Mouse (Mus musculus): Measurements from ENCODE around the gene Ptpn21. TPM values are rescaled to one million over a fixed set of nuclear protein-coding genes. Genes with fewer than 3 reads are reported as not detected.

Gene Ptpn21
- polyA plus RNA-seq, 1 experiment from 2014 or later: 10.7 TPM

DNA sequence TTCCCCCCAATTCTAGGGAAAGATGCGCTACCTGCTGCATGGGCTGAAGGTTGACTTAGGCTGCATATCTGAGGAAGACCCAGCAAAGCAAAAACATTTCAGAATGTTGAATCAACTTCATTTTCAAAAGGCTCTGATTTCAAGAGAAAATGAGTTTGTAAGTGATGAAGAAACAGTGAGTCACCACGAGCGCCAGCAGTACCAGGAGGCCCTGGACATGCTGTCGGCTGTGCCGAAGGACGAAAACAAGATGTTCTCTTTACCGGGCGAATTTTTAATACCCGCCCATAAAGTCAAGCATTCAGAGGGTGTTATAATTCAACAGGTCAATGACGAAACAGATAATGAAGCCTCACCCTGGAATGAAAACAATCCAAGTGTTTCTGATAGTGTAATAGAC lies 68.1 kb downstream of the Ptpn21 start:
- no peak overlapping the region for H3K9ac ChIP-seq (ENCODE audit: low read length)
- no peaks in the 10 kb centered on the region for H3K9me3 ChIP-seq (ENCODE audit: control insufficient read depth, low read length)
- 76% methylated on average over 10 of the region's 10 CpGs for WGBS
- ATAC-seq (replicated peaks; ENCODE audit: low FRiP score, low TSS enrichment, low read depth) (no peak), DNase-seq (ENCODE audit: low spot score) (no peak)
- H3K4me3 ChIP-seq (ENCODE audit: low read depth, low read length): no peak overlapping the region
- no peaks in the 10 kb centered on the region for H3K27me3 ChIP-seq (replicated peaks; ENCODE audit: control insufficient read depth, insufficient read depth, low read length)
- H3K4me2 ChIP-seq (ENCODE audit: low read length): no peak overlapping the region
- peaks cover 6% of the 10 kb centered on the region; the same call in 1 of the 2 replicates for H3K4me1 ChIP-seq (replicated peaks; ENCODE audit: control insufficient read depth, insufficient read depth, low read length)
- H3K36me3 ChIP-seq (ENCODE audit: control insufficient read depth, insufficient read depth, low read length): no peaks in the 10 kb centered on the region
- H3K27ac ChIP-seq (ENCODE audit: low read depth): no peak overlapping the region

GRCm38 (mm10) chr12:98668132-98668814 lies 68.9 kb downstream of the Ptpn21 start:
- Histone ChIP-seq H3K27ac (ENCODE audit: low read depth) (no peak overlapping the region), H3K9ac (ENCODE audit: low read length) (no peak overlapping the region), H3K4me1 (replicated peaks; ENCODE audit: control insufficient read depth, insufficient read depth, low read length) (peaks cover 6% of the 10 kb centered on the region; the same call in 1 of the 2 replicates), H3K4me2 (ENCODE audit: low read length) (no peak overlapping the region), H3K36me3 (ENCODE audit: control insufficient read depth, insufficient read depth, low read length) (no peaks in the 10 kb centered on the region), H3K9me3 (ENCODE audit: control insufficient read depth, low read length) (no peaks in the 10 kb centered on the region), H3K27me3 (replicated peaks; ENCODE audit: control insufficient read depth, insufficient read depth, low read length) (no peaks in the 10 kb centered on the region), H3K4me3 (ENCODE audit: low read depth, low read length) (no peak overlapping the region)
- DNase-seq (ENCODE audit: low spot score): no peak
- ATAC-seq (replicated peaks; ENCODE audit: low FRiP score, low TSS enrichment, low read depth): no peak
- 38% methylated on average over 10 of the region's 10 CpGs for WGBS

- H3K36me3 ChIP-seq (ENCODE audit: control insufficient read depth, insufficient read depth, low read length): peaks cover 15% of the 10 kb centered on the region
- H3K9me3 ChIP-seq (ENCODE audit: control insufficient read depth, low read length): no peaks in the 10 kb centered on the region
- WGBS: 92% methylated on average over 7 of the region's 7 CpGs
- no peaks in the 10 kb centered on the region for H3K27me3 ChIP-seq (replicated peaks; ENCODE audit: control insufficient read depth, insufficient read depth, low read length)
- H3K9ac ChIP-seq (ENCODE audit: low read length): no peak overlapping the region
- DNase-seq (ENCODE audit: low spot score) (no peak), ATAC-seq (replicated peaks; ENCODE audit: low FRiP score, low TSS enrichment, low read depth) (no peak)
- H3K4me3 ChIP-seq (ENCODE audit: low read depth, low read length): no peak overlapping the region
- H3K27ac ChIP-seq (ENCODE audit: low read depth): no peak overlapping the region
- H3K4me2 ChIP-seq (ENCODE audit: low read length): no peak overlapping the region
- H3K4me1 ChIP-seq (replicated peaks; ENCODE audit: control insufficient read depth, insufficient read depth, low read length): no peaks in the 10 kb centered on the region
Observed at GRCm38 (mm10) chr12:98662617-98663016, 74.6 kb downstream of the Ptpn21 start.

DNA sequence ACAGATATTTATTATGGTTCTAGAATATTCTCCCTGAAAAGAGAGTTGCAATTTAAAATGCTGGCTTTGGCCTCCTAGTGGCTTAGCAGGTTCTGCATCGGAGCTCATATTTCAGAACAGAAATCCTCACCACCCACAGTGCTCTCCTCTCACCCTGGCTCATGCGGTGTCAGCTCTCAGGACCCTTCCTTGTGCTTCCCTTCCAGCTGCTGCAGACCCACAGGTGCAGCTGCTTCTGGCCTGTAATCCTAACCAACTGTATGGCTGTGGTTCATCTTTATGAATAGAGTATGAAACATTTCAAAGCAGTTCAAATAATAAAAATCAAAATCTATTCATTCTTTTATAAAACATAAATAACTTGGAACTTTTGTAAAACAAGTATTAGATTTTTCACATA lies 80.3 kb downstream of the Ptpn21 start:
- no peak for ATAC-seq (replicated peaks; ENCODE audit: low FRiP score, low TSS enrichment, low read depth)
- H3K4me3 ChIP-seq (ENCODE audit: low read depth, low read length): no peak overlapping the region
- no peak for DNase-seq (ENCODE audit: low spot score)
- no peaks in the 10 kb centered on the region for H3K9me3 ChIP-seq (ENCODE audit: control insufficient read depth, low read length)
- H3K4me1 ChIP-seq (replicated peaks; ENCODE audit: control insufficient read depth, insufficient read depth, low read length): no peaks in the 10 kb centered on the region
- H3K27ac ChIP-seq (ENCODE audit: low read depth): no peak overlapping the region
- no peaks in the 10 kb centered on the region for H3K27me3 ChIP-seq (replicated peaks; ENCODE audit: control insufficient read depth, insufficient read depth, low read length)
- peaks cover 8% of the 10 kb centered on the region for H3K36me3 ChIP-seq (ENCODE audit: control insufficient read depth, insufficient read depth, low read length)
- no peak overlapping the region for H3K4me2 ChIP-seq (ENCODE audit: low read length)
- WGBS: 66% methylated on average over 2 of the region's 2 CpGs
- no peak overlapping the region for H3K9ac ChIP-seq (ENCODE audit: low read length)

GRCm38 (mm10) chr12:98644852-98645251 lies 92.4 kb downstream of the Ptpn21 start:
- Histone ChIP-seq H3K27ac (ENCODE audit: low read depth) (no peak overlapping the region), H3K9me3 (ENCODE audit: control insufficient read depth, low read length) (no peaks in the 10 kb centered on the region), H3K27me3 (replicated peaks; ENCODE audit: control insufficient read depth, insufficient read depth, low read length) (no peaks in the 10 kb centered on the region), H3K9ac (ENCODE audit: low read length) (no peak overlapping the region), H3K4me3 (ENCODE audit: low read depth, low read length) (no peak overlapping the region), H3K4me2 (ENCODE audit: low read length) (no peak overlapping the region), H3K4me1 (replicated peaks; ENCODE audit: control insufficient read depth, insufficient read depth, low read length) (no peaks in the 10 kb centered on the region), H3K36me3 (ENCODE audit: control insufficient read depth, insufficient read depth, low read length) (no peaks in the 10 kb centered on the region)
- DNase-seq (ENCODE audit: low spot score) (no peak), ATAC-seq (replicated peaks; ENCODE audit: low FRiP score, low TSS enrichment, low read depth) (no peak)

DNA sequence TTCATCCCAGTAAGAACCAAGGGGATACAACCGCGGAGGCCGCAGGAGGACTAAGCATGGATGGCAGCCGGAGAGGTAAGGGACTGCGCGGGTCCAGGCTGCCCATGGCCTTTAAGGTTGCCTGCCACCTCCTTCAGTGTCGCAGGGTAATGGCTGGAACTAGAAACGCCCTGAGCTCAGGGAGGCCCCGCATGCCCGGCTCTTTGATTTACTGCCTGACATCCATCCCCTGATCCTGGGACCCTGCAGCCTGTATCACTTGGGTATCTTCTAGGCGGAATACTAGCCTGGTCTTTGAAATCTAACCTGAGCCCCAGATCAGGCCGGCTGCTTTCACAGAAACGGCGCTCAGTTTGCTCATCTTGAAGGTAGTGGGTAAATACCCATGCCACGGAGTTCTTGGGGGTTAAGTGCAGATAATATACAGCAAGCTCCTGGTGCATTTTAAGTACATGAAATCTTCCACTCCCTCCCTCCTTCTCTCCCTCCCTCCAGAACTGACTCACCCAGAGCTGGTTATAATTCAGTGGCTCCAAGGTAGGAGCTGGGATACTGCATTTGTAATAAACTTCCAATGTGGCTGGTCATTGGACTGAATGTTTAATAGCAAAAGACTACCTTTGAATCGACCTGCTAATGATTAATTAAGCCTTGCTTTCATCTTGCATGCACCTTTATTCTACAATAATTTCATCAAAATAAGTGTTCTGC lies 108.8 kb downstream of the Ptpn21 start:
- Histone ChIP-seq H3K4me1 (replicated peaks; ENCODE audit: control insufficient read depth, insufficient read depth, low read length) (peaks cover 4% of the 10 kb centered on the region; the same call in 1 of the 2 replicates), H3K27me3 (replicated peaks; ENCODE audit: control insufficient read depth, insufficient read depth, low read length) (no peaks in the 10 kb centered on the region), H3K27ac (ENCODE audit: low read depth) (no peak overlapping the region), H3K4me3 (ENCODE audit: low read depth, low read length) (peak overlapping the region; percentile 91), H3K9me3 (ENCODE audit: control insufficient read depth, low read length) (no peaks in the 10 kb centered on the region), H3K4me2 (ENCODE audit: low read length) (peak overlapping the region; percentile 67), H3K9ac (ENCODE audit: low read length) (peak overlapping the region; percentile 68), H3K36me3 (ENCODE audit: control insufficient read depth, insufficient read depth, low read length) (0 out of 2 replicates have a peak, but pooled peaks cover 4% of the 10 kb centered on the region)
- DNase-seq (ENCODE audit: low spot score) (no peak), ATAC-seq (replicated peaks; ENCODE audit: low FRiP score, low TSS enrichment, low read depth) (peak; percentile 86)
- WGBS: 2% methylated on average over 16 of the region's 16 CpGs

DNA sequence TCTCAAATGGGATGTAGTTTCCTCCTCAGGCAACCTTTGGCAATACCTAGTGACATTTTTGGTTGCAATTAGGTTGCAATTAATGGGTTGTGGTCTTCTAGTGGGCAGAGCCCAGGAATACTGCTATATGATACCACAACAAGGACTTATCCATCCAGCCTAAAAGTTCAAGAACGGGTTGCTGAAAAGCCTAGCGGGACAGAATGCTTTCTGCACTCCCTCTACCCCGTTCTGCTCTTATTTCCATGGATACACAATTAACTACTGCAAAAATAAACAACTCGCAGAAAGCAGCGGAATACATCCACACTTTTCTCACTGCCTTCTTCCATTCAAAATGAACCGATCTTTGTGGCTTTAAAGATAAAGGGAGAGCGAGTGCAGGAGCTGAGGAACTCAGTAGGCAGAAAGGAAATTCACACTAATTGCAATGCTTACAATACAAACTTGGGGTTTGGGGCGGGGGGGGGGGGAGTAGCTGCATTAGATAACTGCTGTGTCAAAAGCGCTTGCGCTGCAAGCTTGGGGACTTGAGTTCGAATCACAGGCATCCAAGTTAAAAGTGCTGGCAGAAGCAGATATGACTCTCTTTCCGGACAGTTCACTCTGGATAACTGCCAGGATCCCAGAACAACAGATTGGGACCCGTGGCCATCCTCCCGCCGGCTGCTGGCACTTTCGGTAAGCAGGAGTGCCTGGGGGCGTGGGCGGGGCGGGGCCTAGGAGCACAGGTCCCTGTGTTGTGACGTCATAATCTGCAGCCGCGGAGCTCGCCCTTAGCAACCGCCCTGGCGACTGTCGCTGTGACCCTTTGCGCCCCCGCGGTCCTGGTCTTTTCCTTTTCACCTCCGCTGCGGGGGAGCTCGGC lies 109.6 kb downstream of the Ptpn21 start, which contains the start of gene Spata7:
Gene Spata7 (plus strand): TSS at position 766 of the 868 bp plus-strand sequence.
- 3% methylated on average over 32 of the region's 32 CpGs for WGBS
- peak; percentile 92 for DNase-seq (ENCODE audit: low spot score)
- Histone ChIP-seq H3K4me3 (ENCODE audit: low read depth, low read length) (peak within 1 kb of the TSS; percentile 91), H3K27ac (ENCODE audit: low read depth) (no peak within 1 kb of the TSS), H3K9ac (ENCODE audit: low read length) (peak within 1 kb of the TSS; percentile 68), H3K36me3 (ENCODE audit: control insufficient read depth, insufficient read depth, low read length) (0 out of 2 replicates have a peak, but pooled peaks cover 4% of the 10 kb centered on the region), H3K9me3 (ENCODE audit: control insufficient read depth, low read length) (no peaks in the 10 kb centered on the region), H3K4me2 (ENCODE audit: low read length) (peak within 1 kb of the TSS; percentile 67), H3K27me3 (replicated peaks; ENCODE audit: control insufficient read depth, insufficient read depth, low read length) (no peaks in the 10 kb centered on the region), H3K4me1 (replicated peaks; ENCODE audit: control insufficient read depth, insufficient read depth, low read length) (peaks cover 4% of the 10 kb centered on the region; the same call in 1 of the 2 replicates)
- ATAC-seq (replicated peaks; ENCODE audit: low FRiP score, low TSS enrichment, low read depth): peak; percentile 95
